Mouse (Mus musculus): ENCODE data around the gene Gtf2e1.

The Gtf2e1 gene

DNA sequence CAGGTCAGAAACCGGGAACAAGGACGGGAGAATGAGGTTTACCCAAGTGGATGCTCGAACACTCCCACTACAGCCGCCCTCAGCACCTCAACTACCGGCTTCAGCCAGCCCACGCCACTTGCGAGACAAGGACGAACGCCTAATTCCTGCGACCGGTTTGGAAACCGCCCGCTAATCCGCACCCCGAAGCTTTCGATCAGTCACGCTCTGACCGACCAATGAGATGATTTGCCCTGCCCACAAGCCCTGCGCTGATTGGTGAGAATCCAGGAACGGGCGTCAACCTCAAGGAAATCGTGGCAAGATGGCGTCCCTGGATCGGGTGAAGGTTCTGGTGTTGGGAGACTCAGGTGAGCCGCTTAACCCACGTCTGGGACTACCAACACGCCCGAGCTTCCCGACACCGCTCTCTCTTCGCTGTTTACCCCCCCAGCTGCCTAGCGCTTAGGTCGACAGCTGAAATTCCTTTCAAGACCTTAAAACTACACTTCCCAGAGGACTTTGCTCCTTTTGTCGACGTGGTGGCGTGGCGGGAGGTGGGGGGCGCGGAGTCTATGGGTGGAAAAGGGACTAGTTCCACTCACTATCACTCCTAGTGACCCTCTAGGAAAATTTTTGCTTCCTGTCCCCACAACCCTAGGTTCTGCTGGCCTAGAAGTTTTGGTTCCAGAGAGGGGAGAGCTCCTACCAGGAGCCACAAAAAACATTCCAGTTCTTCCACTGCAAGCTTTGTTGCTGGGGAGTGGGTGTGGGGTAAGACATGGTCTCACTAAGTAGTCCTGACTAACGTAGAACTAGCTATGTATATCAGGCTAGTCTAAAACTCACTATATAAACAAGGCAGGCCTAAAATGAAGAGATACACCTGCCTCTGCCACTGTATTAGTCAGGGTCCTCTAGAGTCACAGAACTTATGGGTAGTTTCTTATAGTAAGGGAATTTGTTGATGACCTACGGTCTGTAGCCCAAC is at the start of gene Gtf2e1, which contains the start of gene Rabl3:
Gene Gtf2e1, minus strand, starts transcription at position 179 of the 970 bp plus-strand sequence.
Gene Rabl3, plus strand, starts transcription at position 275 of the 970 bp plus-strand sequence.
- DNase-seq: peak; percentile 92 to 94

DNA sequence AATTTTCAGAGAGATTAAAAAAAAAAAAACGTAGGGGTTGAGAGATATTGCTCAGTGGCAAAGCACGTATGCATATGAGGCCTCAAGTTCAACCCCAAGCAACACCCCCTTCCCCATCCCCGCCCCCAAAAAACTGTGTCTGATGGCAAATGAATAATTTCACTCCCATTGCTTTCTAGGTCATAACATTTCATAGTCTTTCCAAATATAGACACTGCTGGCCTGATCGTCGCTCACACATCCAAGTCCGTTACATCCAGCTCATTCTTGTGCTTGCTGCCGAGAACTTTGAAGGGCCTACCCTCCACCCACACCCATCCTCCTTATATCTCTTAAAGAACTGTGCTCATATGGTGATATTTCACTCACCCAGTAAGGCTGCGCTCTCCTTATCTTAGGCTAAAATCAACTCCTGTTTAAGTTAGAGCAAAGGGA is 45.6 kb upstream of the Gtf2e1 start:
- no peak for DNase-seq

DNA sequence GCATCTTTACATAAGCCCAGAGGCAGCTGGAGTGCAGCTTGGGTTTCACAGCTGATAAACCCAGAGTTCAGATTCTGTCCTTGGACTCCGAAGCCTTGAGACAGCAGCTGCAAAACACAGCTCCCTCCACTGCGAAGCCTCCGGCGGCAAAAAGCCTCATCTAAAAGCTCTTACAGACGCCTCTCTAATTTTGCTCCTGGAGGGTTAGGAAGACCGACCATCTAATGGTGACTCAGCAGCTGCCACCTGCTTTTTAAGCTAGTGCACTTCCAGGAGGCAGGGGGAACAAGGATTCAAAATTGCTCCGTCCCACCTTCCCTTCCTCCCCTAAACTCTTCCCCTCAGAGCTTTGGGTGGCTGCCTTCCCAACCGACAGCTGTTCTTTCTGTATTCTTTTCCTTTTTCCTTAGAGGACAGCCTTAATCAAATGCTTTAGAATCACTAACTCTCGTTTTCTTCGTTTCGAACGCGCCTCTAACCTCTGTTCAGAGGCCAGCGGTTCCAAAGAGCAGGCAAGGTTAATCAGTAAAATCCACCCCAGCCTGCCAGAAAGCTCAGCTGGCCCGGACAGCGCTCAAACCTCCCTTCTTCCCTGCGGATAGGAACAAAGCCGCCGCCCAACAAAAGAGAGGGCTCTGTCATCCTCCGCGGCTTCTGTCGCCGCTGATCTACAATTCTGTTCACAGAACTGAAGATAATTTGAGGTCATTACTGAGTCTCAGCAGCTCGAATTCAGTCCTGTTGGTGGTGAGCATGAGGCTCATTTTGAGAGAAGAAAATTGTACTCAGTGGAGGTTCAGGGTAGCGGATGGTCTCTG is 44.8 kb upstream of the Gtf2e1 start:
- DNase-seq: no peak

DNA sequence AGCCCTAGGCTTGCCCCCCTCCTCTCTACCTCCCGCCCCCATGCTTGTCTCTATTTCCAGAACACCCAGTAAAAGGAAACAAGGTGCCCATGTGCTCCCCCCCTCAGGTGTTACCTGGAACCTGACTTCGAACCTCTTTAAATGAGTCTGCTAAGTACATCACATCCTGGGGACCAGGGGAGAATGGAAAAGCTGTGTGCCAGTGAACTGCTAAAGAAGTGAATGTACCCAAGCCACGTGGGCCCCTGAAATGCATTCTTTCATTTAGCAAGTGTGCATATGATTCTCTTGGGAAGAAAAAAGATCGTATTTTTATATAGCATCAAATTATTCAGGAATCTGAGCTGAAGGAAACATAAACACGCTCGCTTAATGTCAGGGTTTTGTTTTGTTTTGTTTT is 44.2 kb upstream of the Gtf2e1 start:
- DNase-seq: no peak

DNA sequence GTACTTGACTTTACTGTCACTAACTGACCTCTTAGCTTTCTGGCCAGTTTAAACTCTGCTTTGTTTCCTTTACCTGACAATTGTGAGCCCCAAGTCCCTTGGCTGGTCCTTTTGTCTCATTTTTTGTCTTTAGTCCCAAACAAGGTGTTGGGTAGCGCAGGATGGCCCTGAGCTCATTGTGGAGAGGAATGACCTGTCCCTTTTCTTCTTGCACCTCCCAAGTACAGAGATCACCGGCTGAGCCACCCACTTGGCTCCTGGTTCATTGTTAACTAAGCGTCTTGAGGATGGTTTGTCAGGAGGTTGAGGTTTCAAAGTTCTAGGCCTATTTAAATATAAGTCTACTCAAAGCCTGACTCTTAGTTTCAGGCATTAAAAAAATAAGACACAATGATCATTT is 43.7 kb upstream of the Gtf2e1 start:
- no peak for DNase-seq

DNA sequence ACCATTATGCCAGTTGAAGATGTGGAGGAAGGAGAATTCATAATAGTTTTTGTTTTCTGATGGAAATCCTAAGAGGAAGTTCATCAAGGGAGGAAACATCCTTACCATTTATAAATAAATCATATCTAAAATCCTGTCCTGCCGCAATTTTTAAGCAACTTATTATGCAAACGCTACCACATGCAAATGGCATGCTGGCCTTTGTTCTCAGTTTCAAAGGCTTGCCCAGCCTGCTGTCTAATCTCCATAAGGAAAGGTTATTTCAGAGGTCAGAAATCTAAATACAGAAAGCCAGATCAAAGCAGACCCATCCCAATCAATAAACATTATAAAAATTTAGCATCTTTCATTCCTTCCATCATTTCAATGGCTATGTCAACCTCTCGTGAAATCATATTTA is 42.3 kb upstream of the Gtf2e1 start:
- no peak for DNase-seq

DNA sequence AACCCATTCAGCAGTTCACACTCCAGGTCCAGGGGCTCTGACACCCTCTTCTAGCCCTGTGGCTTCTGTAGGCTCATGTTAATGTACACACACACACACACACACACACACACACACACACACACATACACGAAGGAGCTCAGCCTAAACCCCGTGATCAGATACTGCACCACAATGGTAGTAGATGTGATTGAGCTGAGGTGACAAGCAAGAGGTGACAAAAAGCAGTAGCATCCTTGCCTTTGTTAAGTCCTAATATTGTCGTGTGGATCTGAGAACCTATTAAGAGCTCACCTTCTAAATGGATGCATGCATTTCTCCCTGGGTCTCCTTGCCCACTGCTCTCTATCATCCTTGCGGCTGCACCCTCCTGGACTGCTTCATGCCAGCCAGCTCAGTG is 41.1 kb upstream of the Gtf2e1 start:
- no peak for DNase-seq

DNA sequence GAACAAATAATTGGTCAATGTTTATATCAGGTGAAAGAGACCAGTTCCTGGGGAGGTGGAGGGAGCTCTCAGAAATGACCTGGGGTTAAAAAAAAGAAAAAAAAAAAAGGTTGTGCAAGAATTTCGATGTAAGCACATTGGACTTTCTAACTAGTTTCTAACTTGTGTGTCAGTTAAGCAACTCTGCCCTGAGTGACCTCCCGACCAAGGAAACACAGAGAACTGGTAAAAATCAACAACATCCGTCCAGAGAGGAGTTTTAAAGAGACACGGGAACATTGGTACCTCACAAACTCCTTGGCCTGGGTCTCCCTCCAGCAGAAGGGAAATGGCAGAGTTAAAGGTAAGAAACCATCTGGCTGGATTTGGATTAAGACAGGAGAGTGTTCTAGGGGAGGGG is 40.4 kb upstream of the Gtf2e1 start, which contains the start of gene Hgd:
Gene Hgd, plus strand, starts transcription at position 160 of the 400 bp plus-strand sequence.
- DNase-seq: no peak

DNA sequence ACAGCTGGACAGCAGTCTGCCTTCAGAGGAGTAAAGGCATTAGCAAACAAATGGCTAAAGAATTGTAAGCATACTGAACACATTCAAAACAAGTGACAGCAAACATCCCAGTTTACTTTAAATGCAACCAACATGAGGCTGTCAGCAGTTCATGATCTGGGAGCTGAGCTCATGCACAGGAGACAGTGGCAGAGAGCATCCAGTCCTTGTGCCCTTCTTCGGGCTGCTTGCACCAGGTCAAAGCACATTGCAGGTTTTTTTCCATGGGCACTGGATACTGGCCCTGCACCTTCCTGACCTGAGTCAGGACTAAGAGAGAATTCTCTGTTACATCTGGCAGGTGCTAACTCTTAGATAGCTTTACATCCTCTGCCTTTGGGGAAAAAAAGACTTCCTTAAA is 40.0 kb upstream of the Gtf2e1 start:
- no peak for DNase-seq

DNA sequence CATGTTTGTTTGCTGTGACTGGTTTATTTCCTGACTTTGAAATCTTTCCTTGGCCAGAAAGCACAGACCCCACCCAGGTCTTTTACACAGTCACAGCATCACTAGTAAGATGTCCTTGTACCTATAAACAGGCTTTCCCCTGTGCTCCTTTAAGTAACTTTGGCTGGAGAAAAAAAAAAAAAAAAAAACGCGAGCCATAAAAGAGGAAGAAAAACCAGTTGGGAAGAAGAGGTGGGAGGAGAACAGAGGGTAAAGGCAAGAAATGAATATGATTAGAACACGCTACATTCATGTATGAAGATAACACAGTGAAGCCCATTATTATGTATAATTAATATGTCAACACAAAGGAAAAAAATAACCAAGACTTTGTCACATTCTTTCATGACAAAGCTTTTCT is 35.7 kb upstream of the Gtf2e1 start:
- DNase-seq: no peak

DNA sequence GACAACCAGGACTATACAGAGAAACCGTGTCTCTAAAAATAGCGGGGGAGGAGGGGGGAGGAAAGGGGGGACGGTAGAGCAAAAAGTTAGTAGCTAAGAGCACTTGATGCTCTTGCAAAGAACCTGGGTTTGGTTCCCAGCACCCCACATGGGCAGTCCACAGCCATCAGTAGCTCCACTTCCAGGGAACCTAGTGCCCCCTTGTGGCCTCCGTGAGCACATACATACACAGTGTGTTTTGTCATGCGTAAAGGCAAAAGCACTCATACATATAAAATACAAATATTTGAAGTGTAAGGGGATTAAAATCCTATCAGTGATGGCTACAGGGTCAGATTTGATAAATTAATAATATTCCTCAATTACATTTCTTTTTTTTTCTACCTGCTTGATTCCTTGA is 33.5 kb upstream of the Gtf2e1 start:
- DNase-seq: peak in 1 of 2 experiments; percentile 5

DNA sequence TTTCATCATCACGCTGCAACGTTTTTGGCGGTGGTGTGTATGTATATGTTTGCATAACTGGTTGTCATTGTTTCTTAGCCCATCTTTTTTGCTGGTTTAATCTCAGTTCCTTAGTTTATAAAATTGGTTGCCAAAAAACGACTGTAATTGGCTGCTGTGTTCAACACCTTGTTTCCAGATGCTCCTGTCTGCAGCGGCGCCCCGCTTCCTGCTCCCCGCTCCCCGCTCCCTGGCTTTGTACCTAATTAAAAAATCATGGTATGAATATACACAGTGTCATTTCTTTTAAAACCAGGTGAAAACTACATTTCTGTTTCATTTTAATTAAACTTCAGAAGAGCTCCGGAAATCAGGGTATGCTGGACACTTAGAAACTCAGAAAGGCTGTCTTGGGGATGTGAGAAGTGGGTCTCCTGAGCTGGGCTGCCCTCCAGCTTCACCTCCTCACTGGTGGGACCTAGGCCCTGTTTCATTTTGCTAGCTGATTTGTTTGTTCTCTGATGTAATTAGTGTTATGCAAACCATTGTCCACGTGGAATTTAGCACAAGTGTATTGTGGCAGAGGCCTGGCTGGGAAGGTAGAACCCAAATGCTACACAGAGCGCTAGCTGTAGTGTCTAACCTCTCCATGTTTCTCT is 32.6 kb upstream of the Gtf2e1 start:
- DNase-seq: no peak

DNA sequence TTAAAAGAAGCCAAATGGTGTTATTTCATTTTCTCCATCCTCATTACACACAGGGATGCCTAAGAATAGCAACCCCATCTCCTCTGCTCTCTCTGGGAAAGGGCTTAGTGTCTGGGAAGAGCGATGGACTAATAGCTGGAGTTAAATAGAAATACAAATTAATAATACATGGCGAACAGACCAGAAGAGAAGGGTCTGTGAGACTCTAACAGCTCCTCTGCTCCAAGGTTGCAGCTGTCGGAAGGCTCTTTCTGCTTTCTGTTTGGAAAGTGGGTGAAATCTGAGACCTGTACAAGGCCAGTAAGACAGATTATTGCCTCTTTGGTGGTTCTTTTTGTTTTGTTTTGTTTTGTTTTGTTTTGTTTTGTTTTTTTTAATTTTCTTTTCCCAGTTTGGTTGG is 32.0 kb upstream of the Gtf2e1 start:
- DNase-seq: no peak

DNA sequence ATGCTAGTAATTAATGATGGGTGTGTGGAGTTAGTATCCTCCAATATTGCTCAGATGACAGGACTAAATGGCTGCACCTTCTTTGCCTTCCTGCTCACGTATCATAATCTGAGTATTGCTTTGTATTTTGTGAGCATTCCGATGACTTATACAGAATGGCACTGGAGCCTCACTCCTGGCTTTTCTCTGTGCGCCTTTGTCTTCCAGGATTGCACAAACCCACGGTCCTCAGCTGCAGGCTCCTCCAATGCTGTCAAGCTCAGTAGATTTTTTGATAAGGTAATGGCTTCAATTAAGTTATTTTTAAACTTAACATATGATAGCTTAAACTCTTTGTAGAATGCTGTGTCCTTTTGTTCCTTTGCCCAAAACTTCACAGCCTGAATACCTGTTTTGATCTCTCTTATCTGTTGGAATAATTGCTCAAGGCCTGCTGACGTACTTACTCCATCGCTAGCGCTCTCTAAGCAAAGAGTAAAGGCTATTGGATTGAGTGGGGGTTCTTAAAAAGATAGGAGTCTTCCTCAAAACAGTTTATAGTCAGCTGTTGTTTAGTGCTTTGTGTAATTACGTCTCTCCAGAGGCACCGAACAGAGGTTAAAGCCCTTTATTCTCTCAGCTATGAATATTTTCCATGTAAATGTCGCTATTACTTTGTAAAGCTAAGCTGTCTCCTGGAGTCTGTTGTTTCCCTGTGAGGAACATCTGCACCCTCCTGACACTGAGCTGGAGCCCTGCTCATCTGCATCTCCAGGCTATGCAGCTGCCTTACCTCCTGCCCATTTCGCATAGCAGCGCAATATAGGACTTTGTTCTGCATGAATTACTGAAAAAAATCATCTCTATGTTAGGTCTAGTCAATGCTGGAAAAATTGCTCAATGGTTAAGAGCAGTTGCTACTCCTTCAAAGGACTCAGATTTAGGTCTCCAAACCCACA is 27.8 kb upstream of the Gtf2e1 start:
- no peak for DNase-seq

DNA sequence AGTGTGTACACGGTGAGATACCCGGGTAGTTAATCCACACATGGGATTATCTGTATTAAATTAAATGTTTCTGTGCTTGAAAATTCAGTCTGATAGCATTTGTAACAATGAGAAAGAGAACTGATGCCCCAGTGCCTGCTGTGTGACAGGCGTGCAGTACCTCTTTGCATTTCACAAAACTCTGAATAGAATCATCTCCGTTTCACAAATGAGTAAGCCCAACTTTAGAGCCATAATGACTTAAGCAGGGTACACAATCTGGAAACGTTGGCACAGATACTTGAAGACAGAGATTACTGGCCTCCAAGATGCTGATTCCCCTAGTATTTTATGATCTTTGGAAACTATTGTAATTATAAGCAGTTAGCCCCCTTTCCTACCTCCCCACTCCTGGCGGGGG is 26.5 kb upstream of the Gtf2e1 start:
- no peak for DNase-seq

DNA sequence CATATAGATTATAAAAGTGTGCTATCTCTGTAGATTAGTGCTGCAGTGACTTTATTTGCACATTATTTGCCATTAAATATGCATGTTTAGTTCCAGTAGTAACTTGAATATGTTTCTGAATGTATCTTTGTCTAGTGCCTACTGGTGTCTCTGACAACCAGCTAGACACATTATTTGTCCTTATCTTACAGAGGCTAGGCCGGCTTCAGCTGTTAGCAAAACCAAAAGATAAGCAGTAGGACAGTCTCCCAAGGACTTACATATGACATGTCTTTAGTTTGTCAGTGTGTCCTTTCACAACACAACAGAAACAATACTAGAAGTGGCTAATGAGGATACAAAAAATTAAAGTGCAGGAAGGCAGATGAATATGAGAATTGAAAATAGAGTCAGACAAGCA is 25.5 kb upstream of the Gtf2e1 start:
- no peak for DNase-seq

DNA sequence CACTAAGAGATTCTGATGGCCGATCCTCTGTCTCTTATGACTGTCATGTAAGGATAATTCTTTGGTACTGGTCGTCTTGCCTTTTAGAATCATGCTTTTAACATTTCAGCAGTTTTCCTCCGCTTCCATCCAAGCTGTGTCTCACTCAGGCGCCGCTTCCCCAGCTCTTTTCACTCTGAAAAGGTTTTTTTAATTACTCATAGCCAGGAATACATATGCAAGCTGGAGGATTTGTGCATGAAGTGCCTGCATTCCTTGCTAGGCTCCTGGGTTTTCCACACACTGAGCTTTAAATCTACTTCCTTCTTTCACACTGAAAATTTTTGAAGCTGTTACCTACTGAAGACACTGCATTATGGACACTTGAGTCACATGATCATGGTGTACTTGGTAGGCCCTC is 23.4 kb upstream of the Gtf2e1 start:
- DNase-seq: no peak

DNA sequence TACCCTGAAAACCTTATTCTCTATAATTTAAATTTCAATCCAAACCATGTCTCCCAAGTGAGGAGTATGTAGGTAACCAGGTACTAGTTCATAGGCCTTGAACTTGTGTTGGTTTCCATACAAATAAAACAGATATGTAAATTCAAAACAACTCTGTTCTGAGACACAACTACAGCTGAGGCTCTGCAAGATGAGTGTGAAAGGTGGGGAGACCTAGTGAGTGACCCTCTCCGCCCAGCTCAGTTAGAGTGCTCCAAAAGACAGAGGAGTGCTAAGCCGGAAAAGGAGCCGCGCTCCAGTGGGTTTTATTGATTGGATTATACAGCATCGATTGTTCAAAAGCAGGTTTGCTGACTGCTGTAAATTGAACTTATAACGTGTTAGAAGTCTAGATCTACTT is 22.8 kb upstream of the Gtf2e1 start:
- no peak for DNase-seq

DNA sequence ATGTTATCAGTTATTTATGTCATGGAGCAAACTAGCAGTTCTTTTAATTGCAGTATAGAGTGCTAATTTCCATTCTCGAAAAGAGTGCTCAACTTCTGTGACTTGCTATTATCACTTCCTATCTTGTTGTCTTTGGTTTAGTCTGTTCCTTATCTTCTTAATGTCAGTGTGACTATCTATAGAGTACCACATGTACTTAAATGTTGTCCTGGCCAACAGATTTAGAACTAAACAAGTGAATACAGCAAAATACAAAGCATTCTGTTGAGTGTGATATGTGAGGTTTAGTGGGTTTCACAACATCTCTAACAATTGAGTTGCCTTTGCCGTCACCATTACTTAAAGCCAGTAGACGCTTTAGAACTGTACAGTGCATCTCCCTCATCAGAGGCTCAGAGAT is 13.2 kb upstream of the Gtf2e1 start:
- no peak for DNase-seq

DNA sequence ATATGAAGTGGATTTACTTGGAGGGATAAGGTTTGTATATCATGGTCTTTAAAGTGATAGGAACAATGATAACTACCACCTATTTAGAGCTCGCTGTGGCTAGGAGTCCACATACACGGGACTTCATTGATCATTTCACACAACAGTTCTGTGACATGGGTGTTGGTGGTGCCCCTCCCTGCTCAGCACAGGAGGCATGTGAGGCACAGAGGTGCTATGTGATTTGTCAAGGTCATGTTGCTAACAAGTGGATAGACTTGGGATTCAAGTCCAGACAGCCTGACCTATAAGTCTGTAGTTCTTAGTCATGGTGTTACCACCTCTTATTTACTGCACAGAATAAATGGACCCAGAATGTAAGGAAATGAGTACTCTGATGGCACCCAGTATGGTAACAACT is 11.4 kb upstream of the Gtf2e1 start:
- DNase-seq: no peak

DNA sequence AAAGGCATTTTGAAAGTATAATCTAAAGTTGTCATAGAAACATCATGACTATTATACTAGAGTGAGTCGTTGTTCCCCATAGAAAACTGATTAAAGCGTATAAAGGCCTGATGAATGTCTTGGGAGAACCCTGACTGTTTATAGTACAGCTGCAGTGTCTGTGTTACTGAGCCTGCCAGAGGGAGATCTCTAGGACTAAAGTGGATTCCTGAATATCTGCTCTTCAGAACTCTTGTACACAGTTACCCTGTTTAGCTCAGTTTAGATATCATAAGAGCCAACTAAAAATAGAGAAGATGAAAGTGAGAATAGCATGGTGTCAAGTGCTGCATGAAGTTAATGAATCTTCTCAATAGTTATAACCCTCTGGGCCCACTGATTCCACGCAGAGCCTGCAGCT is 10.7 kb upstream of the Gtf2e1 start:
- no peak for DNase-seq

DNA sequence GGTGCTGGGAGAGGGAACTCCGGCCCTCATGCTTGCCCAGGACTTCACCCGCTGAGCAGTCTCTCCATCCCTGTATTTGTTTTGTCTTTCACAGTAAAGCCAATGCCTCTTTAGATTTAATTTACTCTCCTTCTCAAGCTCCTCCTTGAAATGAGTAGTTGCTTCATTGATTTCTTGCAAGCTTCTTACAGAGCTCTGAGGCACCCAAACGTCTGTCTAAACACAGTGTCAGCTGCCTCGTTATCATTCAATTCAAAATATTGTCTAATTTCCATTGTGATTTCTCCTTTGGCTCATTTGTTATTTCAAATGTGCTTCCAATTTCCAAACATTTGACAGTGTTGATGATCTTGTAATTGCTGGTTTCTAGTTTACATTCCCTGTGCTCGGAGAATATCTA is 6.7 kb upstream of the Gtf2e1 start:
- DNase-seq: no peak

Data from B cell, adult 2 months (primary cell).